Mouse (Mus musculus) cerebellum, adult 9-11 months (tissue): ENCODE measurements at regions not wholly inside any gene's neighbourhood (a gene's known extent, or its start where the extent isn't known, plus 50 kb on each side); places are given as distances from the start of the nearest gene placed in this dataset.
A peak's percentile ranks its signal among the peaks of the same experiment; 100 is the strongest.

Experiments used
- DNase-seq: peaks from one replicate; pipeline ENCODE4 v3.0.0; 2022

DNA sequence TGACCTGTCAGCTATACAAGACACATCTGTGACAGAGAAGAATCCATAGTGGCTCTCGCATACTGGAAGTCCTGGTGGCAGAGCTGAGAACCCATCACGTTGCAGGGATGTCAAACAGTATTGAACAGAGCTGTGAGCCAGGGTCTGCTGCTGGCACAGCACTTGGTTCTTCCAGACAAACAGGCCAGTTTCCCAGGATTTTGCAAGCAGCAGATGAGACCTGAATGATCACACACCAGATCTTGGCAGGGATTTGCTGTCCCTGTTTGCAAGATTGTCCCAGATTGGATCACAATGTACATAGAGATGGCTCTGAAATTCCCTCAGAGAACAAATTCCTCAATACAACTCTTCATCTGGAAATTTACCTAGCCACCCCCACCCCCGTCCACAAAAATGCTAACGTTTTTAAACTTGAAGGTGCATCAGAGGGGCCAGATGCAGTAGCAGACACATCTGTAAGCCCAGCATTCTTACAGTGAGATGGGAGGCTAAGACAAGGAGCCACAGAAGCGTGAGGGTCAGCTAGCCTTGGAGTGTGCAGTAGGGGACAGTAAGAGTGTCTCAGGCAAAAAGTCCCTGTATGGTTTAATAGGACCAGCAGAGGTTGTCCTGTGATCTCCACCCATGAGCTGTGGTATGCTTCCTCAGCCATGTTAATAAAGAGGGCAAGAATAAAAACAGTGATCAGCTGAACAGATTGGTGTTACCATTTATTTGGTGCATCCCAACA is 307.8 kb downstream of the Gadd45g start:
- DNase-seq = no peak

DNA sequence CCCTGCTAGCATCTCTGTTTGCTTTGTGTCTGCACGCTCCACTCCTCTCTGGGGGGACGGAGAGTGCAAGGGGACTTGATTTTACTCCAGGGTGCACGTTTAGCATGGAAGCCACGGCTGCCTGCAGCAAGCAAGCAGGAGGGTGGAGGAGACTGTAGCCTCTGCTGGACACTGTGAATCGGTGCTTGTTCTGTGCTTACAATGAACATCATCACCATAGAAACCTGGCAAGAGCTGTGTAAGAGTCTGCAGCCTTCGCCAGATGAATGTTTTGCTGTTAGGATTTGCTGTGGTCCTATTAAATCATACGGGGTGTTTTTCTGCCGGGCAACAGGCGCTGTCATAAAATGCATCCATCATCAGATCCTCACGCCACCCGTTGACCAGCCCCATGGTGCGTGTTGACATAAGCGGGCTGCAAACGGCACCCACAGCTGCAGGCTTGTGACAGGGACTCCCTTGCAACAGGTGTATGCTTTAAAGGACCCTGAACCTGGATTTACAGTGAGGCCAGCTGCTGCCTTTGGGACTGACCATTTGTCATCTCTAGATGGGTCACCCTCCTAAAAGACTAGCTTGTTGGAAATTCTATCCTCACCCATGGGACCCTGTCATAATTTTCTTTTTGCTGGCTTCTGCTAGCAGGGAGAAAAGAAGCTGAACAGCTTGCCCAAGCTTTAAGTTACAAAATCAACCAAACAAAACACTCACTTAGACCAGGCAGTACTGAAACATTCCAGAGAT is 308.5 kb downstream of the Gadd45g start:
- DNase-seq = peak; percentile 19

DNA sequence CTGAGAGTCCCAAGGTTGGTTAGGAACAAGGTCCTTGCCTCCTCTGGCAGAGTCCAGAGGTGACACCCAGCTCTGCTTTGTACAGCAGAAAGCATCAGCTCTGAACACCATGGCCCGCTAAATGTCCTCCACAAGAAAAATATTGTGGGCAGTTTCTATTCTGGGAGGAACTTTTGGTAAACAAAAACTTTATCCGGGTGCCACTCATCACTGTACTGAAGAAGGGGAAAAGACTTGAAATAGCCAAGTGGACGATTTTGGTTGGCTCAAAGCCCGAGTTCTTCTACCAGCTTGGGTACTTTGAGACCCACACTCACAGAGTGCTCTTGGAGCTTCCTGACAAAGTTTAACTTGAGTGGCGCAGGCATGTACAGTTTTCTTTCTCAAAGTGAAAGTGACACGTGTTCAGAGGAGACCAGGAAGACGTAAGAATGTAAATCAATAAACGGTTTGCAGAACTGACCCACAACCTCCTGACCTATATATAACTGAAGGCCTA is 309.2 kb downstream of the Gadd45g start:
- no peak for DNase-seq

- DNase-seq = no peak
These were observed 316.2 kb downstream of the Gadd45g start for GRCm38 (mm10) chr13:52162676-52163075.

DNA sequence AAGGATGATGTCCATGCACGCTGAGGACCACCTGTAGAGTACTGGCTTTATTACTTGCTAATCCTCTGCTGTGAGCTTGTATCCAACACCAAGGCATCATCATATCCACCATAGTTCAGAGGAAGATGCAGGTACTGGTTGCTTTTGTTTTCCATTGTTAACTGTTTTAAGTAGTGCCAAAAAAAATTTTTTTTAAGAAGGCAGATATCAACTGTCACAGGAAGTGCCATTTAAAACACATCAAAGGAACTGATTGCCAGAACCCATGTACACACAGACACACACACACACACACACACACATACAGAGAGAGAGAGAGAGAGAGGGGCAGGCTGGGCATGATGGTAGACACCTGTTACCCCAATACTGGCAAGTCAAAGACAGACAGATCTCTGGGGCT is 319.1 kb downstream of the Gadd45g start:
- DNase-seq = no peak

- DNase-seq = no peak
These were observed 321.5 kb downstream of the Gadd45g start for GRCm38 (mm10) chr13:52167968-52168367.

- no peak for DNase-seq
These were observed 326.3 kb downstream of the Gadd45g start for GRCm38 (mm10) chr13:52172706-52173346.

DNA sequence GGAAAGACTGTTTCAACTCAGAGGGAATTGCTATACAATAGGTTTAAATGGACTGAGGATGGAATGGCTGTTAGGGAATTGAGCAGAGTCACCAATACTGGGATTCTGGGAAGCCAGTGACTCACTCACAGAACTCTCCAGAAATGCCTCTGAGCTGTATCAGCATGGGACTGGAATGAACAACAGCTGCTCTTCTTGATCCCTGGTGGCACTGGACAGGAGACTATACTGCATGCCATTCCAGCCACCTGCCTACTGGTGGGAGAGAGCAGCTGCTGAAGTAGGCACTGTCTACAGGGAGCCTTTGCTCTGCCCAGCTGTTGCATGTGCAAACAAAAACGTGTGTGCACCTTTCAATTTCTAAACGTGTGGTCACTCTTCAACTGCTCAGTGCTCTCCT is 329.2 kb downstream of the Gadd45g start:
- no peak for DNase-seq

- no peak for DNase-seq
These were observed 333.5 kb downstream of the Gadd45g start for GRCm38 (mm10) chr13:52179977-52180376.

DNA sequence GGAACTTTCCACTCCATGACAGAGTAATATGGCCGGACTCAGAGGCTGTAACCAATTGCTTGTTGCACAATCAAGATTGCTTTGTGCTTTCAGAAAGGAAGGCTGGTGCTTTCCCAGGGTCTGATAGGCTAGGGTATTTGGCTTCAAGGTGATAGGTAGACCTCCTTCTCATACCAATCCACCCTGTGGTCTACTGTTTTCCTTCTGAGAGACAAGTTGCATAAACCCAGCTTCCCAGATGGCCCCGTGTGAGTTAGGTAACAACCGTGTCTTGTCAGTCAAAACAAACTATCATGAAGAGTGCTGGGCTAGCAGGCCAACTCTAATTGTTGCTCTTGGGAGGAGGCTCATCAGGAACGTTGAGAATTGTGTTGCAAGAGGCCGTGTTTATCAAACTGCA is 337.2 kb downstream of the Gadd45g start:
- no peak for DNase-seq

- no peak for DNase-seq
These were observed 339.1 kb downstream of the Gadd45g start for GRCm38 (mm10) chr13:52185574-52185973.

DNA sequence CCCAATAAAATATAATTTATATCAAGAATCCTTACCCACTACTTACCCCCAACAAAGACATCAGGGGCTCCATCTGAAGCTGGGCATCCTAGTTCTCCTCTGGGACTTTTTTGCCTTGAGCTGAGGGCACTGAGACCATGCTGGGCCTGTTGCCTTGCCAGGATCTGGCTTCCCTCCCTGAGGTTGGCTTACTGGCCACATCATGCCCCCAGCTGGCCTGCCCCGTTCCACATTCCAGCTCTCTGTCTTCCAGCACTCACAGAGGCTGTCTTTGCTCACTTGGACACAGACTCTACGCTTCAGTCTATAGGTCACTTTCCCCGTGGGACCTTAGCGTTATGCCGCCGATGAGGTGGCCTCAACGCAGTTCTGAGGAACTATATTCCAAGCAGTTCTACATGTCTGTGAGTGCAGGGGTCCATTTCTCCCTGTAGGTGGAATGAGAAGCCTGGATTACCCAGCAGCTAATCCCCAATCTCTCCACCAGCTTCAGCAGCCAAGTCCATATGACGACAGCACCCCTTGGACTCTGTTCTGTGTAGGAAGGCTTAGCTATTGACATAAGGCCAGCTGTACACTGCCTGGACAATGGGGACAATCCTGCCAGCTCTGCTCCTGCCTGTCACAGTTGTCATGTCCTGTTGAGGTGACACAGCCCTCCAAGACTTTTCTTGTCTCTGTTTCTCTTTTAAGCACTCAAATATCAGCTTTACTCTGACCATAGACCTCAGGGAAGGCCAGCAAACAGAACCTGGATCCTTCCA is 341.5 kb downstream of the Gadd45g start:
- peak; percentile 4 for DNase-seq

DNA sequence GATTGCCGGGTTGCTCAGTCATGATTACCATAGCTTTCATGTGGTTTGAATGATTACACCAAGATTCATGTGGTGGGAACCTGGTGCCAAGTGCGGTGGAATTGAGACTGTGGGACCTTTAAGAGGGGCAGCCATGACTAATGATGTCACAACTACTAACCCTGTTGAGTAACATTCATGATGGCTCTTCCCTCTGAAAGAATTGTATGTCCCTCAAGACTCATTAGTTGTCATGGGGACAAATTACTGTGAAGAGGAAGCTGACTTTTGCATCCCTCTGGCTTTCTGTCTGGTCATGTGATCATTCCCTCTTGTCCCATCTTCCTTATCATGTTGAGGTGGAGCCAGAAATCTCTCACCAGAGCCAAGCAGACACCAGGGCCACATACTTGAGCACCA is 342.1 kb downstream of the Gadd45g start:
- DNase-seq = no peak

GRCm38 (mm10) chr13:52189382-52189923 is 341.6 kb downstream of the Diras2 start:
- no peak for DNase-seq

DNA sequence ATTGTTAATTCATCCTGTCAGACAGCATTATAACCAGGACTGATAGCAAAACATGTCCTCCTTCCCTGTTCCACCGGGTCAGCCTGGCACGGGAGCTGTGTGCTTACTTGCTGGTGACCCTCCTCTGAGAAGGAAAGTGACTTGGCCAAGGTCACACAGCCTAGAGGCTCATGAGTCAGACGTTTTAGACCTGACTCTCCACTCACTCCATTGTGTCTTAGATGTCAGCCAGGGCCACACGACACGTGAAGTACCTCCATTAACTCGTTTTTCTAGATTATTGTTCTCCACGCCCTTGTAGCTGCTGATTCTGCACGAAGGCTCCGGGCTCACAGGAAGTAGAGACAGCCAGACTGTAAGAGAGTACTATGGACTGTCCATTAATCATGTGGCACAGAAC is 340.8 kb downstream of the Diras2 start:
- no peak for DNase-seq

GRCm38 (mm10) chr13:52190848-52191590 is 340.1 kb downstream of the Diras2 start:
- DNase-seq = no peak

DNA sequence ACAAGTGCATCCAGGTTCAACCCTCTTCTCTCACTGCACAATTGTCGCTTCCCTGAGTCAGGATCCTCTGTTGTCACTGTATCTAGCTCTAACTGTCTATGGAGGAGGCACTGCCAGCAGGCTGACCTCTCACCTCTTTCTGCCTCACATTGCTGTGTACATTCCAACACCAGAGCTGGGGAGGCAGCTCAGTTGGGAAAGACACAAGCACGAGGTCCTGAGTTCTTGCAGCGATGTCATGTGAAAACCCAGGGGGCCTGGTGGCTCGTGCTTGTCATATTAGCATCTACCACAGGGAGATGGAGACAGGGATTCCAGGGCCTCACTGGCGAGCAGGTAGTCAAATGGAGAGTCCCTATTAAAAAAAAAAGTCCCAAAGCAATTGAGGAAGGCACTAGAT is 334.2 kb downstream of the Diras2 start:
- DNase-seq = no peak

DNA sequence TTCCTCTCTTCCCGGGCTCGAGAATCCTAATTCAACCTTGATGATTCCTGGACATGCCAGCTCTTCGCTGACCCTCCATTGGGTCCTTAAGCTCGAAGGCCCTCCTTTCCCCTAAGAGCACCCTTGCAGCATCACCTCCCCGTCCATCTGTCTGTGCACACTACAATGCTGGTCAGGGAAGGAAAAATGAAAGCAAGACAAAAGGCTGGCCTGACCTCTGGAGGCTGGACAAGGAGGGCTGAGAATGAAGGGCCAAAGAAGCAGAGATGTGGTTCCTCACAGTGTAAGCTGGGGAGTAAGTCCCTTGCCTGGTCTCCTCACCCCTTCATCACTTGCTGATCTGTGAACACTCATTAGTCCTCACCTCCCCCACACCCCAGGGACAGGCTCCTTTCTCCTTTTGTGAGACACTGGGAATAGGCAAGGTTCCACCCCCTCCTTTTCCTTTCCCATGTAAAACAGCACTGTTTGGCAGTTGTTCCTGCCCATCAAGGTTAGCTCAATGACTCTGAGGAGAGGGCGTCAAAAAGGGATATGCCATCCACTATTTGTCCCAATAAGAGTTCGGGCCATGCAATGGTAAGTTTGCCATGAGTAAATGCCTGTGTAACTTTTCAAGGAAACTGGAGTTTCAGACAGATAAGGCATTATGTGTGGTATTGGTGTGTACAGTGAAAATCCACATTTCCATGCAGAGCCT is 332.3 kb downstream of the Diras2 start:
- DNase-seq = no peak

DNA sequence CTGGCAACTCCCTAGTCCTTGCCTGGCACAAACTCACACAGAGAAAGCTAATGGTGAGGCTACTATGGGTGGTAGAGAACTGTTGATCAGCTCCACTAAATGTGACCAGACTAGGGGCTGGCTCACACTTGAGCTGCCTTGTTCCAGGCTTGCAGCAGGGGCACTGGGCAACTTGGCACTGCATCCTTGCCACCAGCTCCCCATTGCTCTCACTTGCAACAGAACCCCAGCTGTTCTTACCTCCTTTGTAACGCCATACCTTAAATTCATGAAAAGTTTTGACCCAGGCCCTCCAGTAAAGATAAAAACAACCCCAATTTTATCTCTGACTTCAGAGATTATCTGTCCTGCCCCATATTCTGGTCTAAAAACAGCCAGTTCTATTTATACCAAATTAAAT is 328.7 kb downstream of the Diras2 start:
- no peak for DNase-seq

DNA sequence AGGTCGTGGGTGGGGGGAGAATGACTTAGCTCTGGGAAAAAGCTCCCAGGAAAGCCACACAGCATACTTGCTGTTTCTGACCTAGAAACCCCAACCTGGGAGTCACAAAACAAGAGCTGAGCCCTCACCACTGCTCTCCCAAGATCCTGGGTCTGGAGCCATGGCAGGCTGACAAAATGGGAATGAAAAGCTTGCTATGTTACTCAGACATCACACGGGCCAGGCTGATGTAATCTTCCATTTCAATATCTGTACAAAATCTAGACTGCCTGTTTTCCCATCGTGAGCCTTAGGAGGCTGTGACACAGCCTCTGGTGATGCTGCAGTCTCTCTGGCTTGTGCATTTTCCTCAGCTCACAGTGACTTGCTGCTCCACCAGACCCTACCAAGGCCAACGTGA is 325.1 kb downstream of the Diras2 start:
- DNase-seq = no peak

DNA sequence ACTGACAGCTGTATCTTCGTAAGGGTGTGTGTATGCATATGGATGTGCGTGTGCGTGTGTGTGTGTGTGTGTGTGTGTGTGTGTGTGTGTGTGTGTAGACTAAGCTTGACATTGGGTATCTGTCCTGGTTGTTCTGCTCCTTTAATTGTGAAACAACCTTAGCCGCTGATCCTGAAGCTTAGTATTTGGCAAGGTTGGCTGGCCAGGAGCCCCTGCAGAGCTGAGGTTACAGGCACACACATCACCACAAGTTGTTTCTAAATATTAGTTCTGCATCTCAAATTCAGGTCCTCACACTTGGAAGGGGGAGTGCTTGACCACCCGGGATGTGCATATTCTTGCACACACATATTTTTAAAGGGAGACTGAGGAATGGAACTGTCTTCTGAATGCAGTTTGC is 314.7 kb downstream of the Diras2 start:
- no peak for DNase-seq
